Mouse (Mus musculus): ENCODE measurements around the gene Sstr3.

Gene Sstr3

GRCm38 (mm10) chr15:78559141-78559979 lies 14.9 kb upstream of the Sstr3 start:
- no peak for DNase-seq (ENCODE audit: extremely low spot score, low spot score)

DNA sequence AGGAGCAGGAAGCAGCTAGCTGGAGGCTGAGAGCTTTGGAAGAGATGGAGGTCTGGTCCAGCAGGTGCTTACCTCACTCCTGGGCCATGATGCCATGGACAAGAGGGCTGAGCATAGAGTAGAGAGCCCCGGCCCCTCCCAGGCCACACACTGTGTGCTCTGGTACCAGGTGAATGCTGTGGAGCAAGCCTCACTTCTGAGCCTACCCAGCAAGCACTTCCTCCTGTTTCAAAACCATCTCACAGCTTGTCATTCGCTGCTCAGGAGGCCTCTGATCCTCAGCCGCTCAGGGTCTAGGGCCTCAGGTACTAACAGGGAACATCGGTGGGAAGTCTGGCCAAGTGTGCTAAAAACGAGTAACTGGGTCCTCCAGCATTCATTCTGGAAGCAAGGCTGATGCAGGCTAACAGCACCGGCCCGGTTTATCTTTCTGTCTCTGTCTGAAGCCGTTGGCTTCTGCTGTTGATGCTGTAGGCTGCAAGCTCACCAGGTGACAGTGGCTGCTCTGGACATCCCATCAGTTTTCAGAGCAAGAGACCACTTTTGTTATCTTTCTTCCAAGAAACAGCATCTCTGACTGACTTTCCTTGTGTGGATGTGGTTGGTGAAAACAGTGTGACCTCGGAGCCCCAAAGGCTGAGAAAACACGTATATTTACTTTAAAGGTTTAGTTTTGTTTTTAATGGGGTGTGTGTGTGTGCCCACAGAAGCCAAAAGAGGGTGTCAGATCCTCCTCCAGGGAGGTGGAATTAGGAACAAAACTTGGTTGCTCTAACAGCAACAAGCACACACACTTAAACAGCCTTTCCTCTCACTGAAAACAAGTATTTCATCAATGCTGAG lies 13.4 kb upstream of the Sstr3 start:
- no peak for DNase-seq (ENCODE audit: extremely low spot score, low spot score)

DNA sequence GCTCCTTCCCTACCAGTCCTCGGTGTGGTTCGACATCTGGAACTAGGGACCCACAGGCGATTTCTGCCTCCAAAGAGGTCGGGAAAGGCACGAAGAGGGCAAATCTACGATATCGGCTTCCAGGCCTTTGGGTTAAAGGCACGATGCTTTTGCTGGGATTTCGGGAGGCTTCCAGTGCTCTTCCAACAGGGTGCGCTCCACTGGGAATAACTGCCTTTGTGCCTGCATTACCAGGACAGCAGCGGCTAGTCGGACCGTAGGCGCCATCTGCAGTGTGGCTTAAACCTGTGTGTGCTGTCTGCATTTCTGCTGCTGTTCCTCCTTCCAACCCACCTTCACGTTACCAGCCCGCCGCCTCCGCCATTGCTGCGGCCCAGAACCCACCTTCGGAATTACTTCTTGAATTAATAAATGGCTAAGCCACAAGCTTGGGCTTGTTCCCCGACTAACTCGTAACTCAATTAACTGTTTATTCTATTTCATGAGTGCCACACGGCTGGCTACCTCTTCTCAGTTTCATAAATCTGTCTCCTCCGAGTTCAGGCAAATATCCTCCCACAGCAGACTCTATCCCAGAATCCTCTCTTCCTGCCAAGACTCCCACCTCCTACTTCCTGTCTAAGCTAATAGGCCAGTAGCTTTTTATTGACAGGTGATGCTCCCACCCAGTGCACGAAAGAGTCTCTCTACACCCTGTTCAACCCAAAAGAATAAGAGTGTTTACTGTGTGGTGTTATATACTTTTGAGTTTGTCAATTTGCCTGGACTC lies 10.2 kb upstream of the Sstr3 start:
- DNase-seq (ENCODE audit: extremely low spot score, low spot score): no peak

DNA sequence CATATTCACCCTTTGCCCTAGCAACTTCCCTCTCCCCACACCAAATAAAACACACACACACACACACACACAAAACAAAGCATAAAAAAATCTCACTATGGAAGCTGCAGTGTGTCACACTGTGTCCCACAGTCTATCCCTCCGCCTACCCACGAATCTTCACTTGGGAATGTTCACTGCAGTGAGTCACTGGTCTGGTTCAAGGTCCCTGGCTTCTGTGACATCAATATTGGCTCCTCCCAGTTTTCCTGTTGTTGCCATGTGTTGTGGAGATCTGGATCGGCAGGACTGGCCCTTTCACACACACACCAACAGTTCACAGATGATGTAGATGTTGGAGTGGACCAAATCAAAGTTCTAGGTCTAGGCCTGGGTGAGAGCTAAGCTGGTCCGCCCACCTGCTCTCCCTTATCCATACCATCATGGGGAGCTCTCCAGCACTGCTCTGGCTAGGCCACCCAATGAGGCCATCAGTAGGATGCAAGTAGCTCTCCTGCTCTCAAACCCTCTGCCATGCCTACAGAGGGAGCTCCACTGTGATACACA lies 4.8 kb upstream of the Sstr3 start:
- DNase-seq (ENCODE audit: extremely low spot score, low spot score): no peak

DNA sequence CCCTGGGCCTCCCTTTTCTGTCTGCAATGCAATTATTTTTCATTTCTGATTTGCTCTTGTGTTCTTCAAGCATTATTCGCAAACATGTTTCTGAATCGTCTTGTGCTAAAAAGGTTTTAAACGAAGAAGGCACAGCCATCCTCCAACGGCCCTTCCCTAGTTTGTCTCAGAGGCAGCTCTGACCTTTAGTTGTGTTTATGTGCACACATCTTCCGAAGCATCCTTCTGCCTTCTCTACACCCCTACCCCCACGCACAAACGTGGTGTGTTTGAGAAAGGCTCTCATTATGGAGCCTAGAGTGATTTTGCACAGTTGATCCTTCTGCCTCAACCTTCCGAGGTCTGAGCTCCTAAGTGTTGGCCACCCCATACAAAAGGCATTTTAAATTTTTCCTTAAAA lies 4.2 kb upstream of the Sstr3 start:
- no peak for DNase-seq (ENCODE audit: extremely low spot score, low spot score)

GRCm38 (mm10) chr15:78548336-78548665 lies 3.8 kb upstream of the Sstr3 start:
- no peak for DNase-seq (ENCODE audit: extremely low spot score, low spot score)

GRCm38 (mm10) chr15:78547415-78548335 lies 3.2 kb upstream of the Sstr3 start:
- no peak for DNase-seq (ENCODE audit: extremely low spot score, low spot score)

DNA sequence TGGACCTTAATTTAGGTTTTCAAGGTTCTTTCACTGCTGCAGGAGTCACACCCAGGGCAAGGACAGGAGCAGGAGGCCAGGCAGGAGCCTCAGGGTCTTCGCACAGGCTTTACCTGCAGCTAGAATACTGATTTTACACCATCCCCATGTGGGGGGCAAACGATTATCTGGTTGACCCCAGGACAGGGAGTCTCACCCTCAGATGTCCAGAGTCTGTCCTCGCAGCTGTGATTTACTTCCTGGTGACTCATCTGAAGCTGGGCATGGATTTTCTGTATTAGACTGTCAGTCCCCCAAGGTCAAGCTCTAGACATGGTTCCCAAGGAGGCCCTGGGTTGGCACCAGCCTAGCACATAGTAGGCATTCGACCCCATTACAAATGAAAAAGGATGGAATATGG lies 1.6 kb upstream of the Sstr3 start:
- DNase-seq (ENCODE audit: extremely low spot score, low spot score): no peak

DNA sequence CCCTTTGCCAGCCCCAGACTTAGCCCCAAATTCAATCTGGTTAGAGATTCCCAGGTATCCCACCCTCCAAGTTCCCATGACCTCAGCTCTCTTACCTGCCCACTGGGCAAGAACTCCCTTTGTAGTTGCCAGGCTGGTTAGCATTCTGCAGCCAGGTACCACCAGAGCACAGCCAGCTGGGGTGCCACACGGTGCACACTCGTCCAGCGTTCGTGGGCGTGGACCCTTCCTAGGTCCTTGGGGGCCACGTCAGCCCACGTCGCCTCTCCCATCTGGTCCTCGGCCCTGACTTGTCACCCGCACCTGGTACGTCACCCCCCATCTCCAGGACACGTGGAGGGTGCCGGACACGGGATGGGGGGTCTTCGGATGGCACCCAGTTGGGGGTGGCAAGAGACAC lies 444 bp downstream of the Sstr3 start:
- DNase-seq (ENCODE audit: extremely low spot score, low spot score): no peak

GRCm38 (mm10) chr15:78542767-78543303 lies 1.6 kb downstream of the Sstr3 start:
- no peak for DNase-seq (ENCODE audit: extremely low spot score, low spot score)

DNA sequence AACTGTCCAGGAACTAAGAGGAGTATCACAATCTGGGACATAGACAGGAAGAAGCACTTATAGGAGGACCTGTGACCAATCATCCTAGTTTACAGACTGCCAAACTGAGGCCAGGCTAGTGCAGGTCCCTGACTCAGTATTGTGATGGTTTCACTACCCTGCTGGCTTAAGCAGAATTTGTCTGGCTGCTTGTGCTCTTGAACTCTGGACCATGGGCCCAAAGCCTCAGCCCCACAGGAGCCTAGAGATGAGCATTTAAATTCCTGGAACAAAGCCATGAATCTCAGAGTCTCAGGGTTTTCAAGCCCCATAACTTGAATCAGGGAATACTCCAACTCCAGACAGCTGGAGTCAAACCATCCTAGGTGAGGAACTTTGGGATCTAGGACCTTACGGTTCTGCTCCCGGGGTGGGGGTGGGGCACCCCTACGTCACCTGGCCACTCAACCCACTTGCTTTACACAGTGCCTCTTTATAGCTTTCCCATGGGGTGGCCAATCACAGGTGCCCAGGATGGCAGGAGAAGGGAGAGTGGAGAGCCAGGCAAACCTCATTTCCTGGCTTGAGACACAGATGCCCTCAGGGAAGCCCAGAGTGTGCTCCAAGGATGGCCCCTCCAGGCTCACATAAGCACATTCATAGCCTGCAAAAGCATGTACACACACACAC lies 2.3 kb downstream of the Sstr3 start:
- DNase-seq (ENCODE audit: extremely low spot score, low spot score): no peak

DNA sequence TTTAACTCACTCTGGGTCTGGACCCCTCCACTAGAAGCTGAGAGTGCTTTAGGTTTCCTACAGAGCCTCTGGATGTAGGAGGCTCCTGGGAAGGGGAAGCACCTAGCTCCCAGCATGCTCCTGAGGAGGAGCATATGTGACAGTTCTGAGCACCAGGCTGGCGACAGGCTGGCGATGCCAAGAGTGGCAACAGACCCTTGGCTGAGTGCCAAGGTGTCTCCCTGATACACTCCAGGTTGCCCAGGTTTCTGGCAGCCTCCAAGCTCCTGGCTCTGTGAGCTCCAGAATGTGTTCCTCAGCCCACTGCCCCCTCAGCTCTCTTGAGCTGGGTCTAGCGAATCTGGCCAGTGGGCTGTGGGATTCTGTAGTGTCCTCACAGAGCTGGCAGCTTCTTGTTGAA lies 2.9 kb downstream of the Sstr3 start:
- no peak for DNase-seq (ENCODE audit: extremely low spot score, low spot score)

- no peak for DNase-seq (ENCODE audit: extremely low spot score, low spot score)
Measured at GRCm38 (mm10) chr15:78541036-78541435, 3.4 kb downstream of the Sstr3 start.

DNA sequence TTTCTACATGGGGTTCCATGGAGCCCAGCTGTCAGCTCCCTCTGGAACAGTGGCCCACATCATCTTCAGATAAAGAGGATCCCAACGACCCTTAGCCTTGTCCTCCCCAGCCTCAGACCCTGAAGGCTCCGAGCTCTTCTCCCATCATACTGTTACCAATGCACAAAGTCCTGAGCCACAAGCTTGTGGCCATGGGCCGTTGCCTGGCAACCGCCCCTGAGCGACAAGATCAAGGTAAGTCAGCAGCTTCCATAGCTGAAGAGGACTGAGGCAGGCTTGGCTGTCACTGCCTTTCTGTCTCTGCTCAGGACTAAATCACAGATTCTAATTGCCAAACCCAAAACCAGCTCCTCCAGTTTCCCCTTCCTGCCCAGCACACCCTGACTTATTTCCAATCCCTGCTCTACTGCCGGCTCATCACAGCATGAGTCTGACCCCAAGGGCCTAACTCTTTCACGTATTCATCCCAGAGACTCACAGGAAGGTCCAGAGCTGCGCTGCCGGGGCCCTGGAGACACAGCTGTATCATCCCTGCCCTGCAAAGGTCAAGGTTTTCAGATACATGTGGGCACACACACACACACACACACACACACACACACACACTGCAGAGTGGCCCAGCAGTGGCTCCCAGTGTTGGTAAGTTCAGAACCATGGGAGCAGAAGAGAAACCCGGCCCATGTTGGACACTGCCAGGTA lies 8.6 kb downstream of the Sstr3 start:
- DNase-seq (ENCODE audit: extremely low spot score, low spot score): no peak

DNA sequence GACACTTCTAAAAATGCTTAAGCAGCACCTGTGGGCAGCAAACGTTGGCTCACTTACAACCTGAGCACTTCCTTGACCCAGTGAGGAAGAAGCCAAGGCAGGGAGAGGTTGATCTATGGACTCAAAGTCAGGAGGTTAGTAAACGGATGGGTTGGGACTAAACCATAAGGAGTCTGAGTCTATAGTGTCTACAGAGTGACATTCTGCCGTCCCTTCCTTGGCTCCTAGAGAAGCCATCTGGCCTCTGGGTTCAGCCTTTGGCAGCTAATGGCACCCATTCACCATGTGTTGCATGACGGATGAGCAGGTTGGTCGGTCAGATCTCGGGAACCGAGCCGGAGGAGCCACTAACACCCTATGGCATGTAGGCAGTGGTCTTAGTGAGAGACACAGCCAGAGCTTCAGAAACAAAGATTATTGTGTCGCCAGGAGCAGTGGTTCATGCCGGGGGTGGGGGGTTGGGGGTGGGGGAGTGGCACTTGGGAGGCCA lies 11.1 kb downstream of the Sstr3 start:
- no peak for DNase-seq (ENCODE audit: extremely low spot score, low spot score)

- no peak for DNase-seq (ENCODE audit: extremely low spot score, low spot score)
Measured at GRCm38 (mm10) chr15:78532566-78533345, 11.7 kb downstream of the Sstr3 start.

GRCm38 (mm10) chr15:78531901-78532469 lies 12.5 kb downstream of the Sstr3 start:
- DNase-seq (ENCODE audit: extremely low spot score, low spot score): peak; percentile 94

DNA sequence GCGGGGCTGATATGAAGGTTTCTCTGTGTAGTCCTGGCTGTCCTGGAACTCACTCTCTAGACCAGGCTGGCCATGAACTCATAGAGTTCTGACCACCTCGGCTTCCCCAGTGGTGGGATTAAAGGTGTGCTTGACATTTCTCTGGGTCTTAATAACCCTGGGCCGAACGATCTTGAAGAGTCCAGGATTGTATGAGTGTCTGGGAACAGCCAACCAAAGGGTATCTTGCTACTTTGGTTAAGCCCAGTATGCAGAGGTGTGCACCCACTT lies 13.1 kb downstream of the Sstr3 start:
- no peak for DNase-seq (ENCODE audit: extremely low spot score, low spot score)
